Mouse (Mus musculus): Measurements from ENCODE around the gene S100a5.

- TF ChIP-seq CTCF (IDR thresholded peaks at IDR 0.05; ENCODE audit: control insufficient read depth, insufficient read depth, insufficient read length) = no peak
- no peak for TF ChIP-seq MYOD1 (IDR thresholded peaks at IDR 0.05; ENCODE audit: control insufficient read depth, insufficient read length, low read depth)
- no peak for TF ChIP-seq MYOG (IDR thresholded peaks at IDR 0.05; ENCODE audit: control insufficient read depth, extremely low read depth, insufficient read length)
Observed at GRCm38 (mm10) chr3:90608223-90608622, at the start of gene S100a5.
